Comparison of ENCODE assay signal across 21 mouse cellular contexts in the genomic region with DNA sequence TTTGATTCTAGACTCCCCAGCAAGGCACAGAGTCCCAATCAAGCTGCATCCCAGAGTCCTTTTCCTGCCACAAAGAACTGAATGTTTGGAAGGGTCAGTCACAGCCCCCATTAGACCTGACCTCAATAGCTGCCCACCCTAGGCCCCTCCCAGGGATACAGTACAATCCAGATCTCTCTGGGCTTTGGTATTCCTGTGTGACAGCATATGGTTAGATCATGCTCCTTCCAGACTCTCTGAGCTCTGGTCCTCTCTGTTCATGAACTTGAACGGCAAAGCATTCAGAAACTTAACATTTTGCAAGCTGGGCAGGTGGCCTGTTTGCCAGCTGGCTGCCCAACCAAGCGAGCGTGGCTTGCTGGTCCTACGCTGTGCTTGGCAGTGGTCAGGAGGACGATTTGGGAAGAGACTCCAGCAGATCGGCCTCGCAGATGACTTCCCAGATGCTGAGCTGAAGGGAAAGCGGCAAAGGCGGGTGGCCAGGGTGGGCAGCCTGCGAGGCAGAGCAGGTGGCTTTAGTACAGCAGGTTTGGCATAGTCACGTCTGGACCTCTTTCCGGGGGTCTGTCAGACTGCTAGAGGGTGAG. TPM values are rescaled to one million over a fixed set of nuclear protein-coding genes. Genes with fewer than 3 reads are reported as not detected.
A peak's percentile ranks its signal among the peaks of the same experiment; 100 is the strongest.
DNase-seq lines count a peak whose midpoint lies in the region; ATAC-seq and TF ChIP-seq lines count a peak whose summit lies in the region.
"Had no signal": no experiment of that assay in that cellular context is flagged by ENCODE, and none has a peak within 500 bp of the region (broad histone marks: within the 10 kb centered on the region; RNA-seq: fewer than 3 reads in every experiment).

No protein-coding gene starts in this region.

- no peak for DNase-seq in forebrain, embryonic 10.5 days (ENCODE audit: extremely low spot score, low spot score)
- peak; percentile 41 to 48 for DNase-seq in layer of hippocampus, postnatal 10 days (ENCODE audit: low spot score in 2 of 2)
- no peak for DNase-seq in layer of hippocampus, adult 9-10 months (ENCODE audit: low spot score)
- peak; percentile 65 to 76 for DNase-seq in cerebellum, adult 2 months
- no peak for DNase-seq in adrenal gland, postnatal 14 days
- DNase-seq in heart, postnatal 4 days, result no peak
- DNase-seq: heart, postnatal 36 days; lung, adult 18-20 months; right cerebral cortex, postnatal 4 days; thymus, postnatal 36 days had no signal

- no peaks in the 10 kb centered on the region for H3K9me3 ChIP-seq in forebrain, embryonic 10.5 days
- H3K9me3 ChIP-seq in forebrain, embryonic 12.5 days, result no peaks in the 10 kb centered on the region
- H3K9me3 ChIP-seq in forebrain, embryonic 16.5 days (ENCODE audit: control insufficient read depth, low read length), result no peaks in the 10 kb centered on the region
- H3K9me3 ChIP-seq: embryonic facial prominence, embryonic 10.5 days; G1E; heart, embryonic 12.5 days; limb, embryonic 12.5 days had no signal

- H3K27ac ChIP-seq in forebrain, embryonic 10.5 days, result peak overlapping the region; percentile 12; the same call in 1 of the 2 replicates
- H3K27ac ChIP-seq in forebrain, embryonic 12.5 days, result no peak overlapping the region
- no peak overlapping the region for H3K27ac ChIP-seq in cerebellum, adult 2 months (ENCODE audit: insufficient read depth, low read length)
- H3K27ac ChIP-seq in forebrain, embryonic 16.5 days (ENCODE audit: low read length), result no peak overlapping the region
- H3K27ac ChIP-seq: embryonic facial prominence, embryonic 10.5 days; kidney, postnatal 0 days; left cerebral cortex, adult 2 months; limb, embryonic 12.5 days had no signal

- no peak overlapping the region for H3K4me2 ChIP-seq in forebrain, embryonic 12.5 days
- H3K4me2 ChIP-seq in forebrain, embryonic 16.5 days (ENCODE audit: low read length), result no peak overlapping the region
- H3K4me2 ChIP-seq: heart, embryonic 12.5 days; limb, embryonic 12.5 days; midbrain, embryonic 11.5 days had no signal

- no peak for TF ChIP-seq POLR2A in cerebellum, adult 2 months (IDR thresholded peaks at IDR 0.05; ENCODE audit: borderline replicate concordance, insufficient read depth, low read length)

- no peak for TF ChIP-seq CTCF in cerebellum, adult 2 months (IDR thresholded peaks at IDR 0.05; ENCODE audit: borderline replicate concordance, insufficient read depth, low read depth, low read length)

- peaks cover 37% of the 10 kb centered on the region for H3K4me1 ChIP-seq in forebrain, embryonic 10.5 days
- peaks cover 29% of the 10 kb centered on the region for H3K4me1 ChIP-seq in forebrain, embryonic 12.5 days
- H3K4me1 ChIP-seq in cerebellum, adult 2 months (ENCODE audit: control insufficient read depth, insufficient read depth, low read length), result peaks cover 12% of the 10 kb centered on the region
- H3K4me1 ChIP-seq in forebrain, embryonic 16.5 days (replicated peaks; ENCODE audit: control insufficient read depth, insufficient read depth, low read length), result peaks cover 31% of the 10 kb centered on the region

- ATAC-seq in forebrain, embryonic 12.5 days (ENCODE audit: low FRiP score), result no peak
- ATAC-seq in forebrain, embryonic 16.5 days, result peak; percentile 27; the same call in 1 of the 2 replicates
- ATAC-seq: CD4-positive, CD25-positive, alpha-beta regulatory T cell, adult 4 months; intestine, postnatal 0 days had no signal

- H3K4me3 ChIP-seq in forebrain, embryonic 10.5 days, result no peak overlapping the region
- H3K4me3 ChIP-seq in forebrain, embryonic 12.5 days (replicated peaks), result no peak overlapping the region
- H3K4me3 ChIP-seq in cerebellum, adult 2 months (replicated peaks; ENCODE audit: insufficient read depth, low read depth, low read length), result no peak overlapping the region
- H3K4me3 ChIP-seq in forebrain, embryonic 16.5 days (replicated peaks; ENCODE audit: low read length), result no peak overlapping the region
- H3K4me3 ChIP-seq: embryonic facial prominence, embryonic 10.5 days; heart, embryonic 12.5 days; left cerebral cortex, adult 2 months; limb, embryonic 12.5 days had no signal

- H3K9ac ChIP-seq in forebrain, embryonic 12.5 days, result no peak overlapping the region
- H3K9ac ChIP-seq in forebrain, embryonic 16.5 days (replicated peaks; ENCODE audit: low read depth, low read length), result no peak overlapping the region
- H3K9ac ChIP-seq: heart, embryonic 12.5 days; limb, embryonic 12.5 days had no signal

- no peaks in the 10 kb centered on the region for H3K36me3 ChIP-seq in forebrain, embryonic 10.5 days (replicated peaks)
- H3K36me3 ChIP-seq in forebrain, embryonic 12.5 days (replicated peaks), result no peaks in the 10 kb centered on the region
- H3K36me3 ChIP-seq in forebrain, embryonic 16.5 days (ENCODE audit: control insufficient read depth, insufficient read depth), result no peaks in the 10 kb centered on the region
- H3K36me3 ChIP-seq: embryonic facial prominence, embryonic 10.5 days; G1E; heart, embryonic 12.5 days; limb, embryonic 12.5 days had no signal

- 93% methylated on average over 12 of the region's 12 CpGs for whole genome bisulfite sequencing in forebrain, embryonic 10.5 days
- 82% methylated on average over 12 of the region's 12 CpGs for WGBS in forebrain, embryonic 12.5 days
- 5% methylated on average over 12 of the region's 12 CpGs for WGBS in cerebellum, adult 2 months
- WGBS in forebrain, embryonic 16.5 days, result 60% methylated on average over 12 of the region's 12 CpGs

- peaks cover 31% of the 10 kb centered on the region for H3K27me3 ChIP-seq in forebrain, embryonic 10.5 days (ENCODE audit: poor library complexity, severe bottlenecking)
- H3K27me3 ChIP-seq in forebrain, embryonic 12.5 days, result peaks cover 10% of the 10 kb centered on the region; the same call in 1 of the 2 replicates
- no peaks in the 10 kb centered on the region for H3K27me3 ChIP-seq in cerebellum, adult 2 months (ENCODE audit: control insufficient read depth, insufficient read depth, low read length)
- no peaks in the 10 kb centered on the region for H3K27me3 ChIP-seq in forebrain, embryonic 16.5 days (replicated peaks; ENCODE audit: control insufficient read depth, insufficient read depth, low read length)

RNA-seq across cellular contexts. Expression of gene Aldh1b1, which starts 58.0 kb away (rescaled TPM):
- polyA plus RNA-seq in forebrain, embryonic 10.5 days (2016; fragmentation: Nextera tagmentation; extraction: Ambion mirVana), result 3.6 and 4.3 TPM in 2 replicates
- 9.7 and 11.3 TPM in 2 replicates for polyA plus RNA-seq in forebrain, embryonic 12.5 days (2016; fragmentation: Nextera tagmentation; extraction: Ambion mirVana)
- total RNA-seq in layer of hippocampus, postnatal 10 days (2021), result 10 to 100 TPM; 21.1 to 22.6 TPM
- 2.7 and 2.8 TPM in 2 replicates for polyA plus RNA-seq in cerebellum, adult 2 months (2012; rRNA removed)
- polyA plus RNA-seq in forebrain, embryonic 16.5 days (2015; fragmentation: Nextera tagmentation; extraction: Ambion mirVana), result 30.9 and 31.8 TPM in 2 replicates
- total RNA-seq in adrenal gland, postnatal 14 days (2021), result 10.2 and 34.6 TPM in 2 replicates
- total RNA-seq in heart, postnatal 4 days (2021), result 10 to 100 TPM; 84.2 to 91.4 TPM
- polyA plus RNA-seq: G1E had no signal

Comparison
In these comparisons a context has a peak if more than half of its experiments do, and no peak if none do; other contexts are left out.
1. DNase-seq: peak in layer of hippocampus, postnatal 10 days (2 of 2) and cerebellum, adult 2 months (2 of 2); none in forebrain, embryonic 10.5 days (single experiment), layer of hippocampus, adult 9-10 months (single experiment), adrenal gland, postnatal 14 days (single experiment) and heart, postnatal 4 days (single experiment).